Mouse (Mus musculus) left cerebral cortex, postnatal 10 days (tissue): ENCODE results near the gene Rapgef6. TPM values are rescaled to one million over a fixed set of nuclear protein-coding genes. Genes with fewer than 3 reads are reported as not detected.

Experiments used
- DNase-seq, 2 experiments: peaks; one replicate each; pipeline ENCODE4 v3.0.0; 2021 to 2022; ENCODE audit warnings: low spot score in 2 of 2, mixed read lengths in 1 of 2; ENCODE audit errors: extremely low spot score in 1 of 2
- intact Hi-C: fragments of 180-260 bp; cut with DNase I; formaldehyde crosslinking; loops from one replicate; pipeline ENCODE4 v1.15.1; 2025
- microRNA-seq: library from miRNA; unstranded; fragments of <30 nt; microRNA quantifications from one replicate; pipeline ENCODE4 v1.2.0, GENCODE M21; 2022
- total RNA-seq, 2 experiments: library from RNA; stranded (reverse); gene quantifications; 2 replicates each; pipeline ENCODE4 v1.2.3; 2021

The Rapgef6 gene
- total RNA-seq, 2 experiments from 2014 or later = 31.5 to 32.1 TPM

DNA sequence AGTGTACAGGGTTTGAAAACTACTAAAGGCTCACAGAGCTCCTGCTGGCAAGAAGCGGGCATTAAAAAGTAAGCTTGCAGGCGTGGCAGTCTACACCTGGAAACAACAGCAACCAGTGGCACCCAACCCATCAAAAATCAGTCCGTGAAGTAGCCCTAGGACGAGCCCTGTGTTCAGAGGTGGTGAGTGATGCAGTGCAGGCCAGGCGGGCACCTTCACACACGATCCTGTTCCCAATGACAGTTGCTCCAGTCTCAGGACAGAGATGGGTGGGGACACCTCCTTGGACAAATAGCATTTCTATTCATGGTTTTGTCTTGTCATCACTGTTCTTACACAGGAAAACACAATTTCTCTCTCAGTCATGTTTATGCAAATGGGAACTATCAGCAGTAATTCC, 199.4 kb downstream of the Rapgef6 start:
- DNase-seq = no peak
- intact Hi-C loops = no loop called here

DNA sequence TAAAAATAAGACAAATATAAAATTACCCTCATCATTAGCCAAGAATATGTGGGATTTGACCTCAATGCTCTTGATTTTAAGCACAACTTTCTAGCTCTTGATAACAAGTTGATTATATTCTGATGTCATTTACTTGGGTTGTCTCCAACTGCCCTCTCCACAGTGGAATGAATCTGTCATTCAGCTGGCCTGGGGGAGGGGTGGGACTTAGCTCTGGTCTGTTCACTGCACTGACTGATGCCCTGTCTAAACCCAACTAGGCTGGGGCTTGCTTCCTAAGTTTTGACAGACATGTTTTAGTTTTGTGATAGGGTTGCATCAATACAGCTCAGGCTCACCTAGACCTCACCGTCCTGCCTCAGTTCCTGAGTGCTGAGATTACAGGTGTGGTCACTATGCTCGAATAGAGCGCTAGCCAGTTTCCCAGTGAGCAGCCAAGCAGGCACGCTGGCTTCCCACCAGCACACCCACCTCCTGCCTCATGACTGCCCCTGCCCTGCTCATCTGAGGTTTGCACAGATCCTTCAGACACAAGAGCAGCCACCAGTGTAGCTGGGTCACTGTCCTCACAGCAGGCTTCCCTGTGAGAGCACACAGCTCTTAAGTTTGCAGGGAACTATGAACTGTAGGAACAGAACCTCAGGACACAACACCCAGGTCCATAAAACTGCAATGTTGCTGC, 201.8 kb downstream of the Rapgef6 start:
- intact Hi-C loops = no loop called here
- DNase-seq = peak in 1 of 2 experiments; percentile 55

DNA sequence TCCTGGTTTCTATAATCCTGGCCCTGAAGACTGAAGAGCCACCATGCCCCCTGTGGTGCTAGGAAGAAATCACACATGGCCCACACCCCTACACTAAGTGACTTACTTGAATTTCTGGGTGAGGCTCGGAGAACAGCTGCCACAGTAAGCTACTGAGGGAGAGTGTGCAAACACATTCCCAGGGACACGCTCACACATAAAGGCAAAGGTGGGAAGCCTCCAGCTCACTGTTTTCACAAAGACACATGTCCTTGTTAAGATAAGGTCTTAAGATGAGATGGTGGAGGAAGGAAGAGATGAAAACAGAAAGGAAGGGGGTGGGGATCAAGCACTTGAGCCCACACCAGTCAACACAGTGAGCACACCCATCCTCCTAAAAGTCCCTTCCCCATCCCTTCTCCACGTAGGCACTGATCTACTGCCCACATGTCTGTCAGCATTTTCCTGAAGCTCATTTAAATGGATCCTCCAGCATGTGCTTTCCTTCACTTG, 204.0 kb downstream of the Rapgef6 start:
- DNase-seq = no peak

DNA sequence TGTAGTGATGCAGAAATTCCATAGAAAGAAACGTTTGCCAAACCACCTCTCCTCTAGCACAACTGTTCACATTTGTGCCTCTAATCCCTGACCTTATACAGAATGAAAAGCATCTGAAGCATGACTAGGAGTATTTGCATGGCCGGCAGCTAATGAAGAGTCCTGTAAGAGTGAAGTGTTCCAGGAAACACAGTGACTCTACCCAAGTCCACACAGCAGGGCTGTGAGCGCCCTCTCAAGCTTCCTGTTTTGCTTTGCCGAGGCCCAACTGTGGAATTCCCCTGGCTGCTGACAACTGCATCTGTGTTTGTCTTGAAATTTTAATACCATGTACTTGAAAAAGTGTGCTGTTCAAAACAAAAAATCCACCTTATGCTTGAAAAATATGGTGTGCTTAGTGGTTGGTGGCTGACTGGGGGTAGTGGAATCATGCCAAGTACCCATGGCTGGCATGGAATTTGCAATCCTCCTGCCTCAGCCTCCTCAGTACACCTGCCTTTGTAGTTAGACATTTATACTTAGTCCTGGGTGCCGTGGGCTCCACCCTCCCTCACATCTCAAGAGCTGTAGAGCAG, 204.8 kb downstream of the Rapgef6 start:
- intact Hi-C loops = no loop called here
- peak in 1 of 2 experiments; percentile 53 for DNase-seq

More for the DNA sequence above, 204.0 kb downstream of the Rapgef6 start:
- intact Hi-C loops = no loop called here

DNA sequence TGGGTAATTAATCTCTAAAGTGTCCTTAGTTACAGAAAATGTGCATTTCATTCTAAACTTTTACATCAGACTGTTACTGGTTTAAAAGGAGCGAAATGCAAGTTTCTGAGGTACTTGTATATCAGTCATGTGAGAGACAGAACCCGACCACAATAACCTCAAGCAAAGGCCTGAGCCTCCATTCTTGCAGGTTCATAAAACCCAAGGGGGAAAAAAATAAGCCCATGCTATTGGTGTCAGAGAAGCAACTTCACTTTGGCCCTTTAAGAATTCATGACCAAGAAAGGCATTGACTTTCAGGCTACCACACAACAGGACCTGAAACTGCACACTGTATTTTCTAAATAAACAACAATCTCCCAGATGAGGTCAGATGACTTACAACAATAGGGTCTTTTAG, 205.7 kb downstream of the Rapgef6 start:
- intact Hi-C loops = no loop called here
- no peak for DNase-seq

- intact Hi-C loops = no loop called here
Observed at GRCm38 (mm10) chr11:54729311-54729710, 206.7 kb downstream of the Rapgef6 start.

DNA sequence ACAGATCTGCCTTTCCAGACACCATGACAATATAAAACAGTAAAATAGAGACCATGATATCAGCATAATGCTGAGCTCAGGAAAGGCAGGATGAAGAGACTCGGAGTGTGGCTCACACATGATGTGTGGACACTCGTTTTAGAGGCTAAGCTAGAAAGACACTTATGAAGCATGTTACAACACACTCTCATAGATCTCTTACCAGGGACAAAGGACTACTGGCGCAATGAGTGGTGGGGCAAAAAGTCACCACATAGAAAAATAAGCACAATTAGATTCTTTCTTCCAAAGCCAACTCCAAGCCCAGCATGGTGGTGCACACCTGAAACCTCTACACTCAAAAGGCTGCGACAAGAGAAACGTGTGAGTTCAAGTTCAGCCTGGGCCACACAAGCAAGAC, 208.3 kb downstream of the Rapgef6 start:
- intact Hi-C loops = loop anchor here (5.0 kb wide), 1 partner anchor 56 kb away; the partner anchor contains the start of gene Cdc42se2
- no peak for DNase-seq

More at GRCm38 (mm10) chr11:54729311-54729710, 206.7 kb downstream of the Rapgef6 start:
- DNase-seq = no peak

DNA sequence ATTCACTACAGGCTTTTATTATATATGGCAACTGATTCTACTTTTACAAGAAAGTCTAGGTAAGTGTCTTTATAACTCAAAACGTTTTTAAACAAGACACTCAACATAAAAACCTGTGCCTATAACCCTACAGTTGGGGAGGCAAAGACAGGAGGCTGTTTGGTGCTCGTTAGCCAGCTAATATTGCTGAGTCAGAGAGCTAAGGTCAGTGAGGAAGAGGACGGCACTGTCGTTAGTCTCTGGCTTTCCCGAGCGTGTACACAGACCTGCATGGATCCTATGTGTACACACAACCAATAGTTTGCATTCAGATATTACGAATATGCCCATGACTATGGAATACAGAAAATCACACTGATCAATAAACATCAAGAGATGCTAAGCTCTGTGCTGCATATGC, 208.7 kb downstream of the Rapgef6 start:
- DNase-seq = no peak
- intact Hi-C loops = loop anchor here (5.0 kb wide), 1 partner anchor 56 kb away; the partner anchor contains the start of gene Cdc42se2

GRCm38 (mm10) chr11:54733546-54733945, 210.9 kb downstream of the Rapgef6 start:
- intact Hi-C loops = loop anchor here (5.0 kb wide), 1 partner anchor 54 kb away; the partner anchor contains the start of gene Cdc42se2
- no peak for DNase-seq

- intact Hi-C loops = no loop called here
- no peak for DNase-seq
Observed at GRCm38 (mm10) chr11:54735114-54735513, 212.5 kb downstream of the Rapgef6 start.

- intact Hi-C loops = no loop called here
- no peak for DNase-seq
Observed at GRCm38 (mm10) chr11:54736903-54737302, 214.3 kb downstream of the Rapgef6 start.

DNA sequence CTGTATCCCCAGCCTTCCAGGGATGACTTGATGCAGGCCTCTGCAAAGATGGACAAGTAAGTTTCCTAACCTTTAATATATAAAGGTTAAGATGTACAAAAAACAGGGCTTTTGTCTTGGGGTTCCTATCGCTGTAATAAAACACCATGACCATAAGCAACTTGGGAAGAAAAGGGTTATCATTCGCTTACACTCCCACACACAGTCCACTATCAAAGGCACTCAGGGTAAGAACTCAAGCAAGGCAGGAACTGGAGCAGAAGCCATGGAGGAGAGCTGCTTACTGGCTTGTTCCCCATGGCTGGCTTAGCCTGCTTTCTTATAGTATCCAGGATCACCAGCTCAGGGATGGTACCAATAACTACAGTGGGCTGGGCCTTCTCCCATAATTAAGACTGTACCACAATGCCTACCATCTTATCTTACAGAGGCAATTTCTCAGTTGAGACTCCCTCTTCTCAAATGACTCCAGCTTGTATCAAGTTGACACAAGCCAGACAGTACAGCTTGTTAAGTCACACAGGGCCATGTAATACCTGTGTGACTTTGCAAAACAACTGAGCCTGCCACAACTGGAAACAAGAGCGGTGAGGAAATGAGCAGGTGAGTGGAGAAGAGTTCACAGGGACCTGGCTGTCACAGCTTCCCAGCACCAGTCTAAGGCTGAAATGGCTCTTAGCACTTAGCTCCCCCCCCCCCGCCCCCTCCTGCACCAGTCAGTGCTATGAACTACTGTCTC, 216.5 kb downstream of the Rapgef6 start:
- no peak for DNase-seq
- intact Hi-C loops = no loop called here

DNA sequence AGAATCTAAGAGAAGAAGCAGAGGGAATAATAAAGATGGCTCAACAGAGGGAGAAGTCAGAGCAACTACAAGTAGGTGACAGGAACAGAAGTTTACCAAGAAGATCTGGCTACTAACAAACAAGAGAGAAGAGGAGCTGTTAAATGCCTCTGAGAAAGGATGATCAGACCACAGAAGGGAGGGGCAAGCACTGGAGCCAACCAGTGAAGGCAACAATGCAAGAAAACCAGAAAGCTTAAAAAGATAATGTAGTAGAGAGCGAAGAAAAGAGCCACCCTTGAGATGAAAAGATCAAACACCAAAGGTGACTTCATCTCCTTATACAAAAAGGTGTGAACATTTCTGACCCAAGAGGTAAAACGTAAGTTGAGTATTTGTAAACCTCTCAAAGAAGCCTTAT, 218.7 kb downstream of the Rapgef6 start:
- intact Hi-C loops = no loop called here
- DNase-seq = no peak

- DNase-seq = no peak
- intact Hi-C loops = no loop called here
Observed at GRCm38 (mm10) chr11:54744231-54744630, 221.6 kb downstream of the Rapgef6 start.

Small RNA genes lying within 50 kb of the gene (microRNA-seq; reads per million reads assigned to microRNA genes)
- gene Gm26116 = not detected

Other genes starting within 250 kb of the Rapgef6 start
- 100 to 1,000 TPM; 134 to 136 TPM for gene Acsl6, start 219.0 kb upstream of the Rapgef6 start, total RNA-seq
- not detected for gene Meikin, start 152.2 kb upstream of the Rapgef6 start, total RNA-seq
- 10 to 100 TPM; 23.0 to 23.6 TPM for gene Fnip1, start 84.6 kb upstream of the Rapgef6 start, total RNA-seq